Mouse (Mus musculus) bone marrow, adult 2 months (tissue): ENCODE data around the gene Zfp609. TPM values are rescaled to one million over a fixed set of nuclear protein-coding genes. Genes with fewer than 3 reads are reported as not detected.
"Not testable (repeated sequence)": the region's sequence is repeated elsewhere in the genome, so short reads cannot be mapped to it uniquely, and the experiment has no call there.

Experiments
- H3K27ac ChIP-seq: fragments of 200-500 bp; 2 replicates; pipeline ENCODE4 v1.5.1; 2012; ENCODE audit warnings: low read depth, mild to moderate bottlenecking, control low read depth, inconsistent platforms, low read length; ENCODE audit not compliant: control insufficient read depth, poor library complexity, insufficient read depth
- H3K4me1 ChIP-seq: fragments of 200-500 bp; 2 replicates; pipeline ENCODE4 v1.6.1; 2011; ENCODE audit warnings: low read length; ENCODE audit not compliant: control insufficient read depth, insufficient read depth
- H3K4me3 ChIP-seq: fragments of 200-500 bp; replicated peaks from 2 replicates; pipeline ENCODE3; 2011; ENCODE audit warnings: mild to moderate bottlenecking, low read depth, low read length, control low read depth; ENCODE audit not compliant: control insufficient read depth
- CTCF ChIP-seq: fragments of 200-500 bp; IDR thresholded peaks from 2 replicates; pipeline ENCODE4 v1.5.1; 2011; ENCODE audit warnings: low read length, control low read depth; ENCODE audit not compliant: control insufficient read depth, insufficient read depth
- POLR2A ChIP-seq: fragments of 200-500 bp; IDR thresholded peaks from 2 replicates; pipeline ENCODE4 v1.6.1; 2011; ENCODE audit warnings: low read depth, mild to moderate bottlenecking, control low read depth, low read length, borderline replicate concordance; ENCODE audit not compliant: control insufficient read depth
- WGBS: fragments of 180-500 bp; shearing (Covaris S2); methylation state at CpG from one replicate; pipeline ENCODE4 v1.1.7; 2018; 5-methylcytosine and 5-hydroxymethylcytosine counted together
- polyA plus RNA-seq: library from polyadenylated mRNA; stranded (reverse); fragments of >200 nt; gene quantifications from 2 replicates; pipeline ENCODE4 v1.2.4, GENCODE M21; 2011; ENCODE audit warnings: low replicate concordance; ENCODE audit not compliant: missing spikeins, insufficient read depth, insufficient read length

Zfp609 gene
- polyA plus RNA-seq, 1 experiment = 13.9 TPM

DNA sequence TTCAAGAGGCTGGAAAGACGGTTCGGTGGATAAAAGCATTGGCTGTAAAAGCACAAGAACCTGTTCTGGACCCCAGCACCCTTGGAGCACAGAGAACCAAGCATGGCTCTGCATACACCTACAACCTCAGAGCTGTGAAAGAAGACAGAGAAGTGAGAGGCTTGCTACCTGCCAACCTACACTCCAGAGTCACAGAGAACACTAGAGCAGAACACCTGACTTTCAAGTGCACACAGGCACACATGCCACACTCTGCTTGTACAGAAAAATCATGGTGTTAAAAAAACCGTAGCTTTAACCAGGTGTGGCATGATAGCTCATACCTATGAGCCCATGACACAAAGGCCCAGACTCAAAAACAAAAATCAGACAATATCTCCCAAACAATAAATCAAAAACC, 37.6 kb downstream of the Zfp609 start:
- Histone ChIP-seq H3K4me1 (peaks cover 1% of the 10 kb centered on the region), H3K27ac (no peak overlapping the region), H3K4me3 (no peak overlapping the region)
- TF ChIP-seq CTCF (no peak), POLR2A (no peak)
- WGBS = 86% methylated on average over 3 of the region's 3 CpGs

DNA sequence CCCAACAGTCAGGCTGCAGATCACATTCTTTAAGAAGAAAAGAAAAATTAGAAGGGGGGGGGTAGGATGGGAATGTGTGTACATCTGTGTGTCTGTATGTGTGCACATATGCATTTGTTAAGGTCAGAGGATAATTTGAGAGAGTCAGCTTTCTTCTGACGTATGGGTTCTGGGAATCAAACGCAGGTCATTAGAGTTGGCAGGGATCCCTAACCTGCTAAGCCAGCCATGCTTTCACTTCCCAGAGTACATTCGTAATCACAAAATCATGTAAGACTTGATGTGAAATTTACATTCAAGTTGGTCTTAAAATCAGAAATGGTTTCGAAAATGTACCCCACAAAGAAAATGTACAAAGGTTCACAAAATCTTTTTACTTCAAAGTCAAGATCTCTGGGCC, 38.8 kb downstream of the Zfp609 start:
- TF ChIP-seq CTCF (no peak), POLR2A (no peak)
- no peak overlapping the region for H3K4me3 ChIP-seq
- 61% methylated on average over 4 of the region's 4 CpGs for WGBS
- no peak overlapping the region for H3K27ac ChIP-seq
- peaks cover 1% of the 10 kb centered on the region for H3K4me1 ChIP-seq

DNA sequence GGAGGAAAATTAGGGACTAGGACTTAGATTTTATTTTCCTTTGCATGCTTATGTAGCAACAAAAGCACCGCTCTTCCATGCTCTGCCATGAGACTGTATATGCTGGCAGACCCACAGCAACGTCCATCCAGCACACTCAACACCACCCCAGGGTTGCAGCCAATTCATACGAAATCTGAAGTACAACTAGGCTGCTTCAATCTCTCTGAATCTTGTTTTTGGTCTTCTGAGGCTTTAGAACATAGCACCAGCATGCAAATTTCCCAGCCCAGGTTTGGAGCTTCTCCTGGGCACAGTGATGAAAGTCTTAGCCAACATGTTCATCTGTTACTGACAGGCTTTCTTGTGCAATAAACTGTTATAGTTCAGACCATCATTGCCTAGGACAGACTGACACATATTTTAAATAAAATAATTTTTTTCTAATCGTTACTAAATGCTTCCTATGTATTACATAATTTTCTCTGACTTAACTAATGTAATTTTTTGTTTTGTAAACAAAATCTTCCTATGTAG, 39.5 kb downstream of the Zfp609 start:
- peaks cover 1% of the 10 kb centered on the region for H3K4me1 ChIP-seq
- no peak for TF ChIP-seq CTCF
- TF ChIP-seq POLR2A = no peak
- WGBS = 35% methylated on average over 4 of the region's 4 CpGs

DNA sequence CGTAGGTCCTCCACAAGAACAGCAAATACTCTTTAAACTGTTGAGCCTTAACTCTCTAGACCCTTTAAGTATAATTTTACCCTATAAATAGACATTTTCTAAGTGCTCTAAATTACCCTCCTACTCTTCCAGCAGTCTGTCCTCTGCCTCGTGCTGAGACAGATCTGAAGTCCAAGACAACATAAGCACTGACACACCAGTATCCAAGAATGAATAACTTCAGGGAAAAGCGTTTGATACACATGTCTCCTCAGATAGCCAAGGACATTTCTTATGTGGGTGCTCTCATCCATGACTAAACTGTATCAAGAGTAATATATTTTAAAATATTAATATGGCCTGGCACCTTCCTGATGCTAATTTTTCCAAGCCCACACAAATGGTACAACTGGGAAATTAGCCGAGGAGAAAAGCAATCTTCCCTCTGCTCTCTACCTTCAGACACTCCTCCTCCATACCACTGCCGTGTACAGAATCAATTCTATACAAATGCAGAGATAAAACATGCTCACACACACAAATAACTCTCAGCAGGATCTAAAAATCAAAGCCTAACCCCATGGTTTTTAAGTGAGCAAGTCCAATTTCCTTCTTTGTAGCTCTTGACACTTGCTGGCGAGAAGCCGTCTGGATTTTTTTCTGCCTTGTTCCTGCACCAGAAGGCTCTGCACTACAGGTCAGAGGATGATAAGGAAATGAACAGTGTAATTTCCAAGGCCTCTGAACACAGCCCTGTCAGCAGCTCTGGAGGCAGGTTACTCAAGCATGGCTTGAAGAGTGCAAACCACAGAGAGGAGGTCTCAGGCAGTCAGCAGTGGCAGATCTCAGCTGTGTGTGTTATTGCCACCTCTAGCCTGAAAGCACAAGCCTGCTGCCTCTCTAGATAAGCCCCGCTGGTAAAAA, 40.2 kb downstream of the Zfp609 start:
- 41% methylated on average over 8 of the region's 8 CpGs for WGBS
- H3K27ac ChIP-seq = no peak overlapping the region
- peaks cover 1% of the 10 kb centered on the region for H3K4me1 ChIP-seq
- TF ChIP-seq CTCF (no peak), POLR2A (no peak)
- no peak overlapping the region for H3K4me3 ChIP-seq

More for the DNA sequence above, 39.5 kb downstream of the Zfp609 start:
- Histone ChIP-seq H3K27ac (no peak overlapping the region), H3K4me3 (no peak overlapping the region)

DNA sequence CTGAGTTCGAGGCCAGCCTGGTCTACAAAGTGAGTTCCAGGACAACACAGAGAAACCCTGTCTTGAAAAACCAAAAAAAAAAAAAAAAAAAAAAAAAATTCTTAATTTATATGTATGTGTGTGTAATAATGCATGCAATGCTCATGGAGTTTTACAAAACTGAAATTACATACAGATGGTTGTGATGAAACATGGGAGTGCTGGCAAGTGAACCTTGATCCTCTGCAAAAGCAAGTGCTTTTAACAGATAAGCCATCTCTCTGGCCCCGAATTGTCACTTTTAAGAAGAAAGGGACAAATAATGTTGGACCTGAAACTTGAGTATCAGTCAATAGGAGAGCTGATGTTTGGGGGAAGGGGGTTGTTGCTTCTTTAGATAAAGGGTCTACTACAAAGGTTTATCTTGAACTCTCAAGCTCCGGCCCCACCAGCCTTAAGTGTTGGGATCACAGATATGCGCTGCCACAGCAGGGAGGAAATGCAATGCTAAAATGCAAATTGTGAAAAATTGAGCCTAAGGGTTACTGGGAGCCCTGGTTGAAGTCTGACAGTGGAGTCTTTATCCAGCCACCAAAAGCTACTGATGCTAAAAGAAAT, 41.5 kb downstream of the Zfp609 start:
- no peak overlapping the region for H3K27ac ChIP-seq
- H3K4me1 ChIP-seq = peaks cover 1% of the 10 kb centered on the region
- H3K4me3 ChIP-seq = no peak overlapping the region
- 53% methylated on average over 4 of the region's 4 CpGs for WGBS
- TF ChIP-seq POLR2A (no peak), CTCF (no peak)

DNA sequence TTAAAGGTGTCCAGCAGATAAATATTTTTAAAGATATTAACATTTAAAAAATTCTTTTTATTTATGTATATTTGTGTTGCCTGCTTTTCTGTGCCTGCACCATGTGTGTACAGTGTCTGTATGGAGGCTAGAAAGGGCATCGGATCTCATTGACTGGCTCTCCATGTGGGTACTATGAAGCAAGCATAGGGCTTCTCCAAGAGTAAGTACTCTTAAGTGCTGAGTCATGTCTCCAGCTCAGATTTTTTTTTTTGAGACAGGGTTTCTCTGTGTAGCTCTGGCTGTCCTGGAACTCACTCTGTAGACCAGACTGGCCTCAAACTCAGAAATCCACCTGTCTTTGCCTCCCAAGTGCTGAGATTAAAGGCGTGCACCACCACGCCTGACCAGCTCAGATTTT, 47.7 kb downstream of the Zfp609 start:
- not testable (repeated sequence) for H3K4me3 ChIP-seq, H3K4me1 ChIP-seq, H3K27ac ChIP-seq
- WGBS = 74% methylated on average over 3 of the region's 3 CpGs

DNA sequence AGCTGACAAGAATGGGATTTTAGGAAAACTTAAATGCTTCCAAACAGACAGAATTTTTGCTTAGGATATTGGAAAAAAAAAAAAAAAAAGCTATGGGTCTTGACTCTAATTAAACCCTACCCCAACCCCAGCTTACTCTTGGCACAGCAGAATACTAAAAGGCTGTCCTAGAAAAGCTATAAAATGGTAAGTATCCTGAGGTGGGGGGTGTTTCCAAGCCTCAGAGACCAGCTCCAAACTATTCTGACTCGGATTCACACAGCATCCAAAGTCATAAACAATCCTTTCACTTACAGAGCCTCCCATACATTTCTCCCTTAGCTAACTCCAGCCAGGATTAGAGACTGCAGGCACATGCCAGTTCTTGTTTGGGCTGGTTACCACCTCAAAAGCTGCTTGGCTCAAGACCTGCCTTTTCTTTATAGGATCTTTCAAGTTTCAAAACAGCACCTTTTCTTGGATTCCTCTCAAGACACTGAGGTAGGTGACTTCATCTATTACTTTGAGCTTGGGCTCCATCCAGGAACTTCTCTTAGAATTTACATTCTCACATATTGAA, 50.4 kb downstream of the Zfp609 start:
- WGBS = 78% methylated on average over 1 of the region's 1 CpGs
- no peaks in the 10 kb centered on the region for H3K4me1 ChIP-seq
- H3K4me3 ChIP-seq = no peak overlapping the region
- no peak for TF ChIP-seq POLR2A
- TF ChIP-seq CTCF = no peak
- H3K27ac ChIP-seq = no peak overlapping the region

DNA sequence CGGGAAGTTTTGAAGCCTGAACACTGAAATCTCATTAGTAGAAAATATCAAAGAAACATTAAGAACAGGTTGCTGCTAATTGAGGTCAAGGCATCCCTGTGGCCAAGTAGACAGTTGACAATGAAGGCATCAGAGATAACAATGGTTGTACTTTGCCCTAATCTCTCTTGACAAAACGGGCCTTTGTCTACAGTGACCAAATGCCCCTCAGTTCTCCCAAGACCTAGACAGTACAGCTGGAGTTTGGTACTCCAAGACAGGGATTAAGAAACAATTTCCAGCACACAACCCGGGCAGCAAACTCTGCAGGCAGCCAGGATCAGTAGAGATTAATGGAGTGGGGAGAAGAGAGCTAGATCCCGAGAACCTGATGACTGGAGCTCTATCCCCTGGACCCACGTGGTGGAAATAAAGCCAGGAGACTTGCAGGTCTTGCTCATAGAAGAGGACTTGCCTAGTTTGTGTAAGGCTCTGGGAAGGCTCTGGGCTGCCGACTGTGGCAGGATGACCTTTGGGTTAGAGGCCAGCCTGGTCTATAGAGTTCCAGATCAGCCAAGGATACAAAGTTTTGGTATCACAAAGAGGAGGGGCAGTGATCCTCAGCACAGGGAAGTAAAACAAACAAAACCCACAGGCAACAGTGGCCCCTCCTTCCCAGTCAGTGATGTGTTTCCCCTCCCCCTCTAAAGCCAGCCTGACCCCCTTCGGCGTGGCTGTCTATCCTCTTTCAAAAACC, 51.1 kb downstream of the Zfp609 start:
- no peak for TF ChIP-seq POLR2A
- no peak for TF ChIP-seq CTCF
- H3K4me1 ChIP-seq = no peaks in the 10 kb centered on the region
- 75% methylated on average over 8 of the region's 8 CpGs for WGBS

GRCm38 (mm10) chr9:65773783-65774182, 53.6 kb downstream of the Zfp609 start:
- WGBS = 93% methylated on average over 7 of the region's 7 CpGs
- TF ChIP-seq POLR2A (no peak), CTCF (no peak)
- no peak overlapping the region for H3K4me3 ChIP-seq
- H3K27ac ChIP-seq = no peak overlapping the region
- no peaks in the 10 kb centered on the region; the same call in 1 of the 2 replicates for H3K4me1 ChIP-seq

More for the DNA sequence above, 51.1 kb downstream of the Zfp609 start:
- H3K27ac ChIP-seq = no peak overlapping the region
- no peak overlapping the region for H3K4me3 ChIP-seq
